Mouse (Mus musculus) thymus, postnatal 36 days (tissue): ENCODE data around the gene Gpx2.
A peak's percentile ranks its signal among the peaks of the same experiment; 100 is the strongest.
"Not testable (repeated sequence)": the region's sequence is repeated elsewhere in the genome, so short reads cannot be mapped to it uniquely, and the experiment has no call there.

Experiments
- DNase-seq, 2 experiments: peaks; one replicate each; pipeline ENCODE4 v3.0.0; 2022; ENCODE audit warnings: mixed read lengths in 2 of 2

Gpx2 gene

GRCm38 (mm10) chr12:76803700-76804252 lies 8.4 kb upstream of the Gpx2 start:
- DNase-seq: peak; percentile 45 to 47

GRCm38 (mm10) chr12:76803028-76803427 lies 7.7 kb upstream of the Gpx2 start:
- no peak for DNase-seq

GRCm38 (mm10) chr12:76798008-76798720 lies 2.8 kb upstream of the Gpx2 start:
- DNase-seq: no peak

GRCm38 (mm10) chr12:76796938-76797539 lies 1.7 kb upstream of the Gpx2 start:
- DNase-seq: no peak

- not testable (repeated sequence) for DNase-seq
These were observed 2.8 kb downstream of the Gpx2 start for GRCm38 (mm10) chr12:76792540-76792939.

- DNase-seq: no peak
These were observed 4.8 kb downstream of the Gpx2 start for GRCm38 (mm10) chr12:76790446-76791084.

GRCm38 (mm10) chr12:76784056-76784619 lies 11.2 kb downstream of the Gpx2 start:
- DNase-seq: no peak

GRCm38 (mm10) chr12:76780639-76781468 lies 14.5 kb downstream of the Gpx2 start:
- DNase-seq: no peak

- no peak for DNase-seq
These were observed 15.4 kb downstream of the Gpx2 start for GRCm38 (mm10) chr12:76779951-76780350.

- peak; percentile 28 to 30 for DNase-seq
These were observed 16.9 kb downstream of the Gpx2 start for GRCm38 (mm10) chr12:76778305-76779083.

GRCm38 (mm10) chr12:76777845-76778244 lies 17.5 kb downstream of the Gpx2 start:
- DNase-seq: no peak

- DNase-seq: no peak
These were observed 18.5 kb downstream of the Gpx2 start for GRCm38 (mm10) chr12:76776898-76777297.

GRCm38 (mm10) chr12:76775132-76775531 lies 20.2 kb downstream of the Gpx2 start:
- no peak for DNase-seq

- no peak for DNase-seq
These were observed 20.7 kb downstream of the Gpx2 start for GRCm38 (mm10) chr12:76774652-76775051.

- no peak for DNase-seq
These were observed 23.8 kb downstream of the Gpx2 start for GRCm38 (mm10) chr12:76771540-76771939.

GRCm38 (mm10) chr12:76770841-76771500 lies 24.4 kb downstream of the Gpx2 start:
- no peak for DNase-seq

- DNase-seq: no peak
These were observed 29.3 kb downstream of the Gpx2 start for GRCm38 (mm10) chr12:76765901-76766630.

- DNase-seq: peak; percentile 92 to 95
These were observed 30.0 kb downstream of the Gpx2 start, which contains the start of the genes Churc1 and Fntb for GRCm38 (mm10) chr12:76765354-76765851. Gene Churc1 (plus strand): TSS chr12:76765538. Gene Fntb (plus strand): TSS chr12:76765589.

- DNase-seq: peak; percentile 56 to 57
These were observed 42.6 kb downstream of the Gpx2 start for GRCm38 (mm10) chr12:76752652-76753318.
